Mouse (Mus musculus): ENCODE measurements around the gene Abcb10.

DNA sequence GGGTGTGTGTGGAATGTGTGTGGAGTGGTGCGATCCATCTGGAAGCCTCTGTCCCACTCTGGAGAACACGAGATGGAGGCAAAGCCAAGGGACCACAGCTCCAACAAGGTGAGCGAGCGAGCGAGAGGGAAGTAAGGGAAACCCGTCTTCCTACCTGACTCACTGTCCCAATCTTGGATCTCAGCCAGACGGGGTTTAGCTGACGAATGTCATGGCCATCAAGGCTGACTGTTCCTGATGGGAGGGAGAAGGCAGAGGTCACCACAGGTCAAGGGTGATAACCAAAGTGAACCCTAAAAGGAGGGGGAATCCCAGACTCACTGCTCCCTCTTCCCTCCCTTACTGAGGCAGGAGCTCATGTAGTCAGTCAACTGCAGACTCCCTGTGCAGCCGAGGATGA lies 22.9 kb downstream of the Abcb10 start:
- TF ChIP-seq CTCF (IDR thresholded peaks at IDR 0.05; ENCODE audit: low read depth) (no peak), EP300 (IDR thresholded peaks at IDR 0.05; ENCODE audit: low read depth) (no peak)
